Mouse (Mus musculus) ES-Bruce4 (cell line): ENCODE data around the gene Rfc4.

Experiments
- CTCF ChIP-seq: IDR thresholded peaks from one replicate; pipeline ENCODE4 v1.8.1; 2011; ENCODE audit warnings: low read depth, low read length
- EP300 ChIP-seq: IDR thresholded peaks from 2 replicates; pipeline ENCODE4 v1.6.1; 2011; ENCODE audit warnings: low read depth, low read length; ENCODE audit not compliant: insufficient read depth
- POLR2A ChIP-seq: IDR thresholded peaks from one replicate; pipeline ENCODE4 v1.8.1; 2011; ENCODE audit warnings: low read length; ENCODE audit not compliant: insufficient read depth

- TF ChIP-seq EP300 (no peak), CTCF (no peak), POLR2A (no peak)
Observed at GRCm38 (mm10) chr16:23158957-23159356, 31.4 kb upstream of the Rfc4 start.
